In the genomic region with DNA sequence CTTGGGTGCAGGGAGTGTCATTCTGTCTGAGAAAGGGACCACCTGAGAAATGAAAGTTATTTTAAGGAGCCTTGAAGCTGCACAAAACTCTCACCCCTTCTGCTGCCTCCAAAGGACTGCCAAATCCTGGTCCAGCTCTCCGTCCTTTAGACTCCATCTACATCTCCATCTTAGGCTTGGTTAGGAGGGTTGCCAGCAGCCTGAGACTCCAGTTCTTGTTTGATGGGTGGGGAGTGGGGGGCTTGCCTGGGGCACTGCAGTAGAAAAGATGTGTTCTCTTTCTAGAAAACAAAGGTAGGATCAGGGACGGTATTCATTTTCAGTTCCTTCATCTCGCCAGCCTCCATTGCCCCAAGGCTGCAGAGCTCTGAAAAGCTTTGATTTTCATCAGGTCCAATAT, we compare ENCODE assay signal across 22 mouse cellular contexts. TPM values are rescaled to one million over a fixed set of nuclear protein-coding genes. Genes with fewer than 3 reads are reported as not detected.
A peak's percentile ranks its signal among the peaks of the same experiment; 100 is the strongest.
DNase-seq lines count a peak whose midpoint lies in the region; ATAC-seq and TF ChIP-seq lines count a peak whose summit lies in the region.
"Had no signal": no experiment of that assay in that cellular context is flagged by ENCODE, and none has a peak within 500 bp of the region (broad histone marks: within the 10 kb centered on the region; RNA-seq: fewer than 3 reads in every experiment).

No protein-coding gene starts in this region.

- H3K27me3 ChIP-seq in kidney, adult 2 months (replicated peaks; ENCODE audit: control insufficient read depth, insufficient read depth, low read length): no peaks in the 10 kb centered on the region
- H3K27me3 ChIP-seq in limb, embryonic 13.5 days: peaks cover 94% of the 10 kb centered on the region
- H3K27me3 ChIP-seq in neural tube, embryonic 15.5 days (replicated peaks): 0 out of 2 replicates have a peak, but pooled peaks cover 2% of the 10 kb centered on the region
- H3K27me3 ChIP-seq in hindbrain, embryonic 10.5 days (ENCODE audit: insufficient read depth, poor library complexity, severe bottlenecking): peaks cover 100% of the 10 kb centered on the region

- DNase-seq in kidney, adult 2 months: peak; percentile 15
- DNase-seq in kidney, adult 18-20 months: no peak
- no peak for DNase-seq in left cerebral cortex, postnatal 36 days (ENCODE audit: low spot score in 2 of 2)
- no peak for DNase-seq in cerebellum, postnatal 4 days (ENCODE audit: low spot score in 2 of 2)
- no peak for DNase-seq in hindbrain, embryonic 10.5 days (ENCODE audit: low spot score)
- DNase-seq: cerebellum, adult 11-12 months; lung, postnatal 10 days; right cerebral cortex, postnatal 14 days had no signal

- no peaks in the 10 kb centered on the region for H3K9me3 ChIP-seq in limb, embryonic 13.5 days
- H3K9me3 ChIP-seq in neural tube, embryonic 15.5 days (replicated peaks): no peaks in the 10 kb centered on the region
- no peaks in the 10 kb centered on the region for H3K9me3 ChIP-seq in hindbrain, embryonic 10.5 days
- H3K9me3 ChIP-seq: heart, embryonic 13.5 days; liver, embryonic 15.5 days; megakaryocyte, embryonic 14.5 days had no signal

- intact Hi-C loops in left cerebral cortex, postnatal 36 days (cut with DNase I): loop anchor here (5.0 kb wide), 1 partner anchor 50 kb away; no protein-coding TSS in a partner anchor

- no peaks in the 10 kb centered on the region for H3K36me3 ChIP-seq in kidney, adult 2 months (ENCODE audit: control insufficient read depth, insufficient read depth, low read length)
- no peaks in the 10 kb centered on the region for H3K36me3 ChIP-seq in limb, embryonic 13.5 days
- H3K36me3 ChIP-seq in neural tube, embryonic 15.5 days: no peaks in the 10 kb centered on the region
- no peaks in the 10 kb centered on the region for H3K36me3 ChIP-seq in hindbrain, embryonic 10.5 days
- H3K36me3 ChIP-seq: heart, embryonic 13.5 days; liver, embryonic 15.5 days had no signal

- no peak for TF ChIP-seq CTCF in kidney, adult 2 months (conservative IDR thresholded peaks at IDR 0.05; ENCODE audit: insufficient read depth, insufficient read length, low read depth, low read length)

- H3K27ac ChIP-seq in kidney, adult 2 months (ENCODE audit: insufficient read depth, low read depth, low read length): peak overlapping the region; percentile 64; the same call in 1 of the 2 replicates
- no peak overlapping the region for H3K27ac ChIP-seq in brown adipose tissue, adult 24 weeks (replicated peaks; ENCODE audit: low read depth, low read length)
- H3K27ac ChIP-seq in limb, embryonic 13.5 days: no peak overlapping the region
- peak overlapping the region; percentile 98 for H3K27ac ChIP-seq in neural tube, embryonic 15.5 days (replicated peaks)
- H3K27ac ChIP-seq in hindbrain, embryonic 10.5 days: no peak overlapping the region
- H3K27ac ChIP-seq: heart, embryonic 13.5 days; liver, embryonic 15.5 days had no signal

- H3K4me3 ChIP-seq in kidney, adult 2 months (ENCODE audit: insufficient read depth, low read depth, low read length): peak overlapping the region; percentile 78
- 0 out of 2 replicates have a peak overlapping the region, but pooled peaks have one; percentile 32 for H3K4me3 ChIP-seq in brown adipose tissue, adult 24 weeks (ENCODE audit: insufficient read depth, low read depth, low read length)
- H3K4me3 ChIP-seq in limb, embryonic 13.5 days: peak overlapping the region; percentile 50
- H3K4me3 ChIP-seq in neural tube, embryonic 15.5 days (replicated peaks): peak overlapping the region; percentile 51
- H3K4me3 ChIP-seq in hindbrain, embryonic 10.5 days: no peak overlapping the region
- H3K4me3 ChIP-seq: heart, embryonic 13.5 days; liver, embryonic 15.5 days; megakaryocyte, embryonic 14.5 days had no signal

- 34% methylated on average over 3 of the region's 3 CpGs for WGBS in kidney, adult 2 months
- WGBS in limb, embryonic 13.5 days: 5% methylated on average over 3 of the region's 3 CpGs
- 6% methylated on average over 3 of the region's 3 CpGs for WGBS in neural tube, embryonic 15.5 days
- under 1% methylated on average over 3 of the region's 3 CpGs for WGBS in hindbrain, embryonic 10.5 days

- peaks cover 10% of the 10 kb centered on the region for H3K4me1 ChIP-seq in kidney, adult 2 months (ENCODE audit: control insufficient read depth, insufficient read depth, low read length)
- 0 out of 2 replicates have a peak, but pooled peaks cover 4% of the 10 kb centered on the region for H3K4me1 ChIP-seq in brown adipose tissue, adult 24 weeks (ENCODE audit: control insufficient read depth, insufficient read depth, insufficient read length, low read length)
- peaks cover 48% of the 10 kb centered on the region for H3K4me1 ChIP-seq in limb, embryonic 13.5 days
- peaks cover 83% of the 10 kb centered on the region for H3K4me1 ChIP-seq in neural tube, embryonic 15.5 days
- peaks cover 9% of the 10 kb centered on the region for H3K4me1 ChIP-seq in hindbrain, embryonic 10.5 days (replicated peaks)

- no peak for TF ChIP-seq POLR2A in kidney, adult 2 months (IDR thresholded peaks at IDR 0.05; ENCODE audit: low read depth, low read length)

- H3K4me2 ChIP-seq in limb, embryonic 13.5 days (replicated peaks): peak overlapping the region; percentile 78
- H3K4me2 ChIP-seq in neural tube, embryonic 15.5 days: peak overlapping the region; percentile 72
- H3K4me2 ChIP-seq: heart, embryonic 13.5 days; liver, embryonic 15.5 days had no signal

- ATAC-seq in limb, embryonic 13.5 days (ENCODE audit: low FRiP score, low read depth): no peak
- no peak for ATAC-seq in neural tube, embryonic 15.5 days (ENCODE audit: low FRiP score)
- ATAC-seq: inflammation-experienced regulatory T-cells, adult 6 months had no signal

- H3K9ac ChIP-seq in limb, embryonic 13.5 days: no peak overlapping the region
- peak overlapping the region; percentile 83 for H3K9ac ChIP-seq in neural tube, embryonic 15.5 days (replicated peaks)
- H3K9ac ChIP-seq: heart, embryonic 13.5 days; liver, embryonic 15.5 days had no signal

RNA-seq across cellular contexts. Expression of gene Hoxc6, which starts 0.6 kb away (rescaled TPM):
- polyA plus RNA-seq in kidney, adult 2 months (2012; rRNA removed): 24.7 and 25.4 TPM in 2 replicates
- polyA plus RNA-seq in brown adipose tissue, adult 24 weeks (2012; ENCODE audit: insufficient read depth, insufficient read length, missing spikeins): 17.1 and 21.7 TPM in 2 replicates
- polyA plus RNA-seq in limb, embryonic 13.5 days (2015; fragmentation: Nextera tagmentation; extraction: Ambion mirVana): 2.5 and 2.8 TPM in 2 replicates
- polyA plus RNA-seq in neural tube, embryonic 15.5 days (2015; fragmentation: Nextera tagmentation; extraction: Ambion mirVana): 23.4 and 35.1 TPM in 2 replicates
- not detected for total RNA-seq in left cerebral cortex, postnatal 36 days (2021)
- not detected in 2 replicates for polyA plus RNA-seq in hindbrain, embryonic 10.5 days (2016; fragmentation: Nextera tagmentation; extraction: Ambion mirVana)
- total RNA-seq: layer of hippocampus, postnatal 10 days; left cerebral cortex, postnatal 14 days; monocyte, adult 5-6 weeks had no signal
- polyA plus RNA-seq: cortical plate, adult 2 months; forebrain, embryonic 11.5 days; inflammation-experienced regulatory T-cells, adult 6 months had no signal

RNA-seq across cellular contexts. Expression of gene Hoxc8, which starts 7.0 kb away (rescaled TPM):
- polyA plus RNA-seq in kidney, adult 2 months (2012; rRNA removed): 3.4 and 4.0 TPM in 2 replicates
- 8.9 and 9.8 TPM in 2 replicates for polyA plus RNA-seq in brown adipose tissue, adult 24 weeks (2012; ENCODE audit: insufficient read depth, insufficient read length, missing spikeins)
- 2.7 and 3.0 TPM in 2 replicates for polyA plus RNA-seq in limb, embryonic 13.5 days (2015; fragmentation: Nextera tagmentation; extraction: Ambion mirVana)
- 56.5 and 108 TPM in 2 replicates for polyA plus RNA-seq in neural tube, embryonic 15.5 days (2015; fragmentation: Nextera tagmentation; extraction: Ambion mirVana)
- total RNA-seq in left cerebral cortex, postnatal 36 days (2021): not detected
- not detected in 2 replicates for polyA plus RNA-seq in hindbrain, embryonic 10.5 days (2016; fragmentation: Nextera tagmentation; extraction: Ambion mirVana)
- total RNA-seq: layer of hippocampus, postnatal 10 days; left cerebral cortex, postnatal 14 days; monocyte, adult 5-6 weeks had no signal
- polyA plus RNA-seq: cortical plate, adult 2 months; embryonic facial prominence, embryonic 14.5 days; forebrain, embryonic 11.5 days; heart, embryonic 13.5 days; hindbrain, embryonic 11.5 days had no signal

RNA-seq across cellular contexts. Expression of gene Hoxc9, which starts 21.2 kb away (rescaled TPM):
- polyA plus RNA-seq in kidney, adult 2 months (2012; rRNA removed): 5.5 and 7.3 TPM in 2 replicates
- not detected in 2 replicates for polyA plus RNA-seq in brown adipose tissue, adult 24 weeks (2012; ENCODE audit: insufficient read depth, insufficient read length, missing spikeins)
- polyA plus RNA-seq in limb, embryonic 13.5 days (2015; fragmentation: Nextera tagmentation; extraction: Ambion mirVana): 1.7 and 2.1 TPM in 2 replicates
- 19.7 and 30.9 TPM in 2 replicates for polyA plus RNA-seq in neural tube, embryonic 15.5 days (2015; fragmentation: Nextera tagmentation; extraction: Ambion mirVana)
- total RNA-seq in left cerebral cortex, postnatal 36 days (2021): not detected
- not detected in 2 replicates for polyA plus RNA-seq in hindbrain, embryonic 10.5 days (2016; fragmentation: Nextera tagmentation; extraction: Ambion mirVana)
- total RNA-seq: layer of hippocampus, postnatal 10 days; left cerebral cortex, postnatal 14 days; monocyte, adult 5-6 weeks had no signal
- polyA plus RNA-seq: cortical plate, adult 2 months; embryonic facial prominence, embryonic 14.5 days; forebrain, embryonic 11.5 days; heart, embryonic 13.5 days; hindbrain, embryonic 11.5 days; inflammation-experienced regulatory T-cells, adult 6 months; liver, embryonic 15.5 days had no signal

RNA-seq across cellular contexts. Expression of gene Hoxc4, which starts 21.3 kb away (rescaled TPM):
- polyA plus RNA-seq in kidney, adult 2 months (2012; rRNA removed): 2.5 and 2.7 TPM in 2 replicates
- 9.4 and 13.7 TPM in 2 replicates for polyA plus RNA-seq in brown adipose tissue, adult 24 weeks (2012; ENCODE audit: insufficient read depth, insufficient read length, missing spikeins)
- 4.8 and 4.9 TPM in 2 replicates for polyA plus RNA-seq in limb, embryonic 13.5 days (2015; fragmentation: Nextera tagmentation; extraction: Ambion mirVana)
- polyA plus RNA-seq in neural tube, embryonic 15.5 days (2015; fragmentation: Nextera tagmentation; extraction: Ambion mirVana): 26.7 and 48.6 TPM in 2 replicates
- not detected for total RNA-seq in left cerebral cortex, postnatal 36 days (2021)
- 1.5 and 29.6 TPM in 2 replicates for polyA plus RNA-seq in hindbrain, embryonic 10.5 days (2016; fragmentation: Nextera tagmentation; extraction: Ambion mirVana)
- total RNA-seq: layer of hippocampus, postnatal 10 days; left cerebral cortex, postnatal 14 days had no signal
- polyA plus RNA-seq: cortical plate, adult 2 months; forebrain, embryonic 11.5 days; inflammation-experienced regulatory T-cells, adult 6 months had no signal

RNA-seq across cellular contexts. Expression of gene Hoxc5, which starts 30.2 kb away (rescaled TPM):
- 4.0 and 4.1 TPM in 2 replicates for polyA plus RNA-seq in kidney, adult 2 months (2012; rRNA removed)
- polyA plus RNA-seq in brown adipose tissue, adult 24 weeks (2012; ENCODE audit: insufficient read depth, insufficient read length, missing spikeins): 14.1 and 15.1 TPM in 2 replicates
- 5.2 and 6.7 TPM in 2 replicates for polyA plus RNA-seq in limb, embryonic 13.5 days (2015; fragmentation: Nextera tagmentation; extraction: Ambion mirVana)
- polyA plus RNA-seq in neural tube, embryonic 15.5 days (2015; fragmentation: Nextera tagmentation; extraction: Ambion mirVana): 14.6 and 20.7 TPM in 2 replicates
- not detected for total RNA-seq in left cerebral cortex, postnatal 36 days (2021)
- 0.37 and 10.8 TPM in 2 replicates for polyA plus RNA-seq in hindbrain, embryonic 10.5 days (2016; fragmentation: Nextera tagmentation; extraction: Ambion mirVana)
- total RNA-seq: layer of hippocampus, postnatal 10 days; left cerebral cortex, postnatal 14 days; monocyte, adult 5-6 weeks had no signal
- polyA plus RNA-seq: cortical plate, adult 2 months; forebrain, embryonic 11.5 days; inflammation-experienced regulatory T-cells, adult 6 months had no signal

Comparison
In these comparisons a context has a peak if more than half of its experiments do, and no peak if none do; other contexts are left out.
1. H3K27ac ChIP-seq: peak in kidney, adult 2 months (single experiment) and neural tube, embryonic 15.5 days (single experiment); none in brown adipose tissue, adult 24 weeks (single experiment), limb, embryonic 13.5 days (single experiment) and hindbrain, embryonic 10.5 days (single experiment).